Mouse (Mus musculus) layer of hippocampus, adult 6 months (tissue): ENCODE measurements around the gene Atn1. TPM values are rescaled to one million over a fixed set of nuclear protein-coding genes. Genes with fewer than 3 reads are reported as not detected.

Experiments
- long read RNA-seq, 2 experiments: library from polyadenylated mRNA; unstranded; transcript quantifications; one replicate each; pipeline ENCODE4 v2.0.0; 2019 to 2020
- microRNA-seq: library from miRNA; unstranded; fragments of <30 nt; microRNA quantifications from one replicate; pipeline ENCODE4 v1.2.0, GENCODE M21; 2020
- polyA plus RNA-seq: library from polyadenylated mRNA; unstranded; fragments of <200 nt; fragmentation: Nextera tagmentation; gene quantifications from 2 replicates; pipeline ENCODE4 v1.2.3, GENCODE M21; 2021

The Atn1 gene
- 14.3 and 15.6 TPM in 2 replicates for polyA plus RNA-seq
- long read RNA-seq, experiment 1, partial matches to known transcripts: 5 of 10 reads
- long read RNA-seq, experiment 1, other reads (novel, unspliced or antisense): 5 of 10 reads
- long read RNA-seq, experiment 2, partial matches to known transcripts: 72 of 75 reads
- long read RNA-seq, experiment 2, other reads (novel, unspliced or antisense): 3 of 75 reads

DNA sequence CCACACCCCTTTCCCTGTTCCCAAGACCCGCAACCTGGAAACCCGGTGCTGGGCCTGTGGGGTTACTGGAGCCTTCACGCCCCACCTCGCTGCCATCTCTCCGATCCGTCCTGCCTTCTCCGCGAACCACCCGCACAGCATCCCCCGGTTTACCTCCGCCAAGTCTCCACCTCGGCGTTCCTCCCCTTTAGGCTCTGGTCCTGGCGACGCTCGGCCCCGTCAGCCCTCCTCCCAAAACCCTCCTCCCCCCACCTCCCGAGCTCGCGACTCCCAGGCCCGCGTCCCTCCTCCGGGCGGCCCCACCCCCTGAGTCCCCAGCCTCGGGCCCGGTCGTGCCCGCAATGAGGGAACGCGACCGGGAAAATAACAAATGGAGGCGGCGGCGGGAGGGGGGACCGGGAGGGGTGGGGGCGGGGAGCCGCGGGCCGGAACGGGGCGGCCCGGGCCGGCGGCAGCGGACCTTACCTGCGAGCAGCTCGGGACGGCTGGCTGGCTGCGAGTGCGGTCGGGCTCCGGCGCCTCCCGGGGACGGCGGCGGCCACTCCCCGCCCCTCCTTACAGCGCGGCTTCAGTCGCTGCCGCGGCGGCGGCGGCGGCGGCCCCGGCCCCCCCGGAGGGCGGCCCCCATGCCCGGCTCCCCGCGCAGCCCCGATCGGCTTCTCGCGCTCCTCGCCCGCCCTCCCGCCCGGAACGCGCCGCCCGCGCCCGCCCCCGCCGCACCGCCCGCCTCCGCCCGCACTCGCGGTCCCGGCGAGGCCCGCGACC is at the start of gene Atn1, which contains the start of gene Gm45234:
TSS of gene Atn1 (minus strand) at position 694 of the 765 bp plus-strand sequence.
TSS of gene Gm45234 (minus strand) at position 191 of the 765 bp plus-strand sequence.

GRCm38 (mm10) chr6:124779222-124779983 is 23.1 kb upstream of the Atn1 start, which contains the start of gene Lrrc23:
Gene Lrrc23, minus strand, starts transcription at chr6:124779727.

GRCm38 (mm10) chr6:124769101-124769765 is 12.9 kb upstream of the Atn1 start, which contains the start of gene Eno2:
Gene Eno2, minus strand, starts transcription at chr6:124769673.

GRCm38 (mm10) chr6:124740888-124741761 is 15.2 kb downstream of the Atn1 start, which contains the start of gene Grcc10:
Gene Grcc10, minus strand, starts transcription at chr6:124741374.

GRCm38 (mm10) chr6:124738511-124739023 is 17.8 kb downstream of the Atn1 start, which contains the start of gene Ptpn6:
Gene Ptpn6, minus strand, starts transcription at chr6:124738714.

DNA sequence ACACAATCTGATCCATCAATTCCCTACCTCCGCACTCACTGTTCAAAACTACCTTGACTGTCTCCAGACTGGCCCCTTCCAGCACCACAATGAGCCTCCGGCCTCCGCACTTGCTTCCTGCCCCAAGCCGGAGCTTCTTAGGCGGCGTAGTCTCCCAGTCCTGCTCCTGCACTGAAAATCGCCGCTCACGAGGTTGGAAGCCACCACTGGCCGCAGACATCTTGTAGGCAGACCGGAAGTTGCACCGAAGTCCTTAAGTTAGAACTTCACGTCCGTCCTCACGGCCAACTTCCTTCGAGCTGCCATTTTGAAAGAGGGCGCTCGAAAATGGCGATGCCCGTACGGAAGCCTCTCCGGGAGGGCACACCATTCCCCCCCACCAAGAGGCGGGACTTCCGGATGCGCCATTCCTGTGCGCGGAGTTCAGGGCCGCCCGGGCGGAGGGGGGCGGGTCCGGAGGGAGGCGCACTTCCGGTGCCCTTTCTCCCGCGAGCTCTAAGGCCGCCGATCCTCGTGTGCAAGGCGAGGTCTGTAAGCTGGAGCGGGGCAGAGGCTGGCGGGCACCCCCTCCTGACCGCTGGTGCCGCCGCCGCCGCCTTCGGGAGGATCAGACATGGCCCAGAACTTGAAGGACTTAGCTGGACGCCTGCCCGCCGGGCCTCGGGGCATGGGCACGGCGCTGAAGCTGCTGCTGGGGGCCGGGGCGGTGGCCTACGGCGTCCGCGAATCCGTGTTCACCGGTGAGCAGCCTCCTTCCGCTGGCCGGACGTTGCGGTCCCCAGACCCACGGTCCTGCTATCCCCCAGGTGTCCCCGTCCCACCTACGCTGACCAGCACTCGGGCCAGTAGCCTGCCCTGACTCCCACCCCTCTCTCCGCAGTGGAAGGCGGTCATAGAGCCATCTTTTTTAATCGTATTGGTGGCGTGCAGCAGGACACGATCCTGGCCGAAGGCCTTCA is 44.2 kb downstream of the Atn1 start, which contains the start of the genes Emg1 and Phb2:
TSS of gene Emg1 (minus strand) at position 355 of the 959 bp plus-strand sequence.
TSS of gene Phb2 (plus strand) at position 513 of the 959 bp plus-strand sequence.

Small RNAs within 50 kb of the gene (microRNA-seq; reads per million reads assigned to microRNA genes)
- gene Mir141 (14.8 reads per million, percentile 37 among the genes with 10 or more reads in this experiment), gene Mir200c (163 reads per million, percentile 63 among the genes with 10 or more reads in this experiment)

Other genes starting within 250 kb of the Atn1 start
- 1.6 and 1.9 TPM in 2 replicates for gene C1ra, start 244.1 kb downstream of the Atn1 start, polyA plus RNA-seq
- 0.19 and 0.45 TPM in 2 replicates for gene C1s1, start 214.2 kb downstream of the Atn1 start, polyA plus RNA-seq
- gene C1rb, start 186.2 kb downstream of the Atn1 start, polyA plus RNA-seq: not detected in 2 replicates
- gene C1s2, start 120.4 kb downstream of the Atn1 start, polyA plus RNA-seq: 0.05 TPM in 1 of 2 replicates, not detected in the other
- 20.8 and 21.3 TPM in 2 replicates for gene Lpcat3, start 93.5 kb downstream of the Atn1 start, polyA plus RNA-seq
- 101 and 108 TPM in 2 replicates for gene Emg1, start 44.3 kb downstream of the Atn1 start, polyA plus RNA-seq
- gene Phb2, start 44.2 kb downstream of the Atn1 start, polyA plus RNA-seq: 140 and 157 TPM in 2 replicates
- gene Ptpn6, start 17.8 kb downstream of the Atn1 start, polyA plus RNA-seq: 4.1 and 4.6 TPM in 2 replicates
- gene Grcc10, start 15.2 kb downstream of the Atn1 start, polyA plus RNA-seq: 1,248 and 1,281 TPM in 2 replicates
- 0.06 TPM in 1 of 2 replicates, not detected in the other for gene Gm45234, start 503 bp downstream of the Atn1 start, polyA plus RNA-seq
- 599 and 862 TPM in 2 replicates for gene Eno2, start 13.1 kb upstream of the Atn1 start, polyA plus RNA-seq
- gene Lrrc23, start 23.2 kb upstream of the Atn1 start, polyA plus RNA-seq: 4.3 and 6.1 TPM in 2 replicates
- gene Spsb2, start 52.1 kb upstream of the Atn1 start, polyA plus RNA-seq: 5.4 and 5.5 TPM in 2 replicates
- gene Tpi1, start 57.8 kb upstream of the Atn1 start, polyA plus RNA-seq: 1,210 and 1,292 TPM in 2 replicates
- gene Usp5, start 73.0 kb upstream of the Atn1 start, polyA plus RNA-seq: 98.8 and 105 TPM in 2 replicates
- gene Cdca3, start 73.0 kb upstream of the Atn1 start, polyA plus RNA-seq: 0.59 and 0.67 TPM in 2 replicates
- 0.13 and 0.43 TPM in 2 replicates for gene Gnb3, start 83.8 kb upstream of the Atn1 start, polyA plus RNA-seq
- 1.0 and 1.2 TPM in 2 replicates for gene P3h3, start 101.2 kb upstream of the Atn1 start, polyA plus RNA-seq
- 1.1 and 1.4 TPM in 2 replicates for gene Gpr162, start 107.5 kb upstream of the Atn1 start, polyA plus RNA-seq
- gene Cd4, start 131.7 kb upstream of the Atn1 start, polyA plus RNA-seq: 0.34 and 0.68 TPM in 2 replicates
- 7.0 and 11.9 TPM in 2 replicates for gene Lag3, start 155.2 kb upstream of the Atn1 start, polyA plus RNA-seq
- 294 and 362 TPM in 2 replicates for gene Ptms, start 163.6 kb upstream of the Atn1 start, polyA plus RNA-seq
- 604 and 679 TPM in 2 replicates for gene Mlf2, start 174.9 kb upstream of the Atn1 start, polyA plus RNA-seq
- gene Cops7a, start 209.0 kb upstream of the Atn1 start, polyA plus RNA-seq: 236 and 263 TPM in 2 replicates
- 40.7 and 47.6 TPM in 2 replicates for gene Pianp, start 240.2 kb upstream of the Atn1 start, polyA plus RNA-seq